Mouse (Mus musculus) hindbrain, embryonic 14.5 days (tissue): ENCODE data around the gene Dnajc22. TPM values are rescaled to one million over a fixed set of nuclear protein-coding genes. Genes with fewer than 3 reads are reported as not detected.

Experiments
- ATAC-seq: fragments of 200-750 bp; cut with Nextera tagmentation; 2 replicates; pipeline ENCODE4 v1.8.0; 2017; ENCODE audit warnings: moderate number of reproducible peaks, mild to moderate bottlenecking, moderate TSS enrichment, moderate library complexity; ENCODE audit not compliant: low FRiP score
- DNase-seq: peaks from one replicate; pipeline ENCODE4 v3.0.0-alpha.2; 2015; ENCODE audit warnings: low spot score
- H3K27ac ChIP-seq: fragments of 300-500 bp; sonication (generic); 2 replicates; pipeline ENCODE4 v1.5.1; 2014; ENCODE audit warnings: mild to moderate bottlenecking, moderate library complexity
- H3K27me3 ChIP-seq: fragments of 300-500 bp; sonication (generic); 2 replicates; pipeline ENCODE4 v1.6.1; 2014; ENCODE audit warnings: mild to moderate bottlenecking, low read length, mixed read lengths; ENCODE audit not compliant: control insufficient read depth, insufficient read depth
- H3K36me3 ChIP-seq: fragments of 300-500 bp; sonication (generic); replicated peaks from 2 replicates; pipeline ENCODE4 v1.6.1; 2014; ENCODE audit not compliant: control insufficient read depth, insufficient read depth
- H3K4me1 ChIP-seq: fragments of 300-500 bp; sonication (generic); replicated peaks from 2 replicates; pipeline ENCODE4 v1.6.1; 2014; ENCODE audit warnings: antibody characterized with exemption, low read length, mixed read lengths; ENCODE audit not compliant: control insufficient read depth, insufficient read depth
- H3K4me2 ChIP-seq: fragments of 300-500 bp; sonication (generic); replicated peaks from 2 replicates; pipeline ENCODE4 v1.6.1; 2014; ENCODE audit warnings: mild to moderate bottlenecking, moderate library complexity
- H3K4me3 ChIP-seq: fragments of 300-500 bp; sonication (generic); replicated peaks from 2 replicates; pipeline ENCODE4 v1.5.1; 2014; ENCODE audit warnings: mild to moderate bottlenecking, low read length
- H3K9ac ChIP-seq: fragments of 300-500 bp; sonication (generic); 2 replicates; pipeline ENCODE4 v1.6.1; 2014
- H3K9me3 ChIP-seq: fragments of 300-500 bp; sonication (generic); 2 replicates; pipeline ENCODE4 v1.6.1; 2016; ENCODE audit warnings: low read length; ENCODE audit not compliant: control insufficient read depth
- WGBS: fragments of 180-500 bp; shearing (Covaris S2); extraction: QIAGEN DNeasy Blood & Tissue Kit; methylation state at CpG from one replicate; pipeline ENCODE4 v1.1.7; 2014; 5-methylcytosine and 5-hydroxymethylcytosine counted together
- polyA plus RNA-seq: library from polyadenylated mRNA; unstranded; fragments of >200 nt; fragmentation: Nextera tagmentation; extraction: Ambion mirVana; gene quantifications from 2 replicates; pipeline ENCODE4 v1.2.1, GENCODE M21; 2014

The Dnajc22 gene
- polyA plus RNA-seq, 1 experiment from 2014 or later: 1.0 TPM

DNA sequence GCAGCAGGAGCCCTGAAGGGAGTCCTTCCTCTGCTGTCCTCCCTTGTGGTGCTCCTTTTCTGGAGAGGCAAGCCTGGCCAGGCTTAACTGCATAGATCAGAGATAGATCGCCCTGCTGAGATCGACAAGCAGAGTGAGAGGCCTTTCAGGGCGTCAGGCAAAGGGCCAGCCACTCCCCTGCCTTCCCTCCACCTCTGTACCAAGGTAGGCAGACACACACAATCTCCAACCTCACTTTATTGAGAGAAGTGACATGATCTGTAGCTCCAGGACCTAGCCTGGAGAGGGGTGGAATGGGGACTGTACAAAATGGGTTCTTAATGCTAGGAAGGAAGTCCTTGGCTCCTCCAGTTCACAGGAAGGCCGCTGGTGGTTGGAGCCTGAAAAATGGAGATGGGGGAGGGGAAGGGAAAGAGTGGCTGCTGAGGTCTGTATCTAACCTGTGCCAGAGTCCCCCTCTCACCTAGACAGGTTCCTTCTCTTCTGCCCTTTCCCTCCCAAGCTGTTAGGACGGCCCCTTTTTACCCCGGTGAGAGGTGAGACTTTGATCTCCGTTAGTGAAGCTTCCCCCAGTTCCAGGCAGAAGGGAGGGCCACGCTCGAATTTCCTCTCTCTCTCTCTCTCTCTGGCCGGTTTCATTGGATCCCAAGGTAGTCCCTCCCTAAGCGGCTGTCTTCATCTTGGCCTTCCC is 9.0 kb upstream of the Dnajc22 start:
- WGBS: 7% methylated on average over 11 of the region's 11 CpGs
- H3K27ac ChIP-seq: no peak overlapping the region
- ATAC-seq: no peak
- DNase-seq: no peak
- no peaks in the 10 kb centered on the region for H3K9me3 ChIP-seq
- H3K4me1 ChIP-seq: peaks cover 10% of the 10 kb centered on the region; the same call in 1 of the 2 replicates
- H3K36me3 ChIP-seq: no peaks in the 10 kb centered on the region
- no peak overlapping the region for H3K4me3 ChIP-seq
- H3K27me3 ChIP-seq: peaks cover 55% of the 10 kb centered on the region
- no peak overlapping the region; the same call in 1 of the 2 replicates for H3K4me2 ChIP-seq
- H3K9ac ChIP-seq: no peak overlapping the region

GRCm38 (mm10) chr15:99084618-99085017 is 8.4 kb upstream of the Dnajc22 start:
- ATAC-seq: no peak

DNA sequence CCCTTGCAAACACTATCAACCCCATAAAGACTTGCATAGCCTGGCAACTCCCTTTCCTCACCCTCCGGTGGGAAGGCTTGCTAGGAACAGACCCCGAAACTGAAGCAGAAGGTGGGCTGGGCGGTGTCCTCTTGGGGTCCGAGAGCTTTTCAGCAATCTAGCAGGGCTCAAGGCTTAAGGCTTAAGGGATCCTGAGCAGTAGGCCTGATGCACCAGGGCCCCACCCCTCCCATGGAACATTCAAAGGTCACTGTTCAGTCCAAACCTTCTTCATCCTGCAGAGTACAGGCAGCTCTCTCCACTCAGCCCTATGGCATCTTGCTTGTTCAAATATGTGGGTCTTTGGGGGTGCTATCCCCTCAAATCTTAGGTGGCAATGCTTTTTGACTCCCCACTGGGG is 7.0 kb upstream of the Dnajc22 start:
- 71% methylated on average over 4 of the region's 4 CpGs for WGBS
- DNase-seq: no peak
- H3K27me3 ChIP-seq: peaks cover 66% of the 10 kb centered on the region

More at GRCm38 (mm10) chr15:99084618-99085017, 8.4 kb upstream of the Dnajc22 start:
- no peak overlapping the region; the same call in 1 of the 2 replicates for H3K4me2 ChIP-seq
- peaks cover 62% of the 10 kb centered on the region for H3K27me3 ChIP-seq
- 9% methylated on average over 18 of the region's 19 CpGs for WGBS
- H3K27ac ChIP-seq: no peak overlapping the region
- H3K9ac ChIP-seq: no peak overlapping the region
- no peak overlapping the region for H3K4me3 ChIP-seq
- H3K36me3 ChIP-seq: no peaks in the 10 kb centered on the region
- peaks cover 13% of the 10 kb centered on the region; the same call in 1 of the 2 replicates for H3K4me1 ChIP-seq
- DNase-seq: no peak
- no peaks in the 10 kb centered on the region for H3K9me3 ChIP-seq

DNA sequence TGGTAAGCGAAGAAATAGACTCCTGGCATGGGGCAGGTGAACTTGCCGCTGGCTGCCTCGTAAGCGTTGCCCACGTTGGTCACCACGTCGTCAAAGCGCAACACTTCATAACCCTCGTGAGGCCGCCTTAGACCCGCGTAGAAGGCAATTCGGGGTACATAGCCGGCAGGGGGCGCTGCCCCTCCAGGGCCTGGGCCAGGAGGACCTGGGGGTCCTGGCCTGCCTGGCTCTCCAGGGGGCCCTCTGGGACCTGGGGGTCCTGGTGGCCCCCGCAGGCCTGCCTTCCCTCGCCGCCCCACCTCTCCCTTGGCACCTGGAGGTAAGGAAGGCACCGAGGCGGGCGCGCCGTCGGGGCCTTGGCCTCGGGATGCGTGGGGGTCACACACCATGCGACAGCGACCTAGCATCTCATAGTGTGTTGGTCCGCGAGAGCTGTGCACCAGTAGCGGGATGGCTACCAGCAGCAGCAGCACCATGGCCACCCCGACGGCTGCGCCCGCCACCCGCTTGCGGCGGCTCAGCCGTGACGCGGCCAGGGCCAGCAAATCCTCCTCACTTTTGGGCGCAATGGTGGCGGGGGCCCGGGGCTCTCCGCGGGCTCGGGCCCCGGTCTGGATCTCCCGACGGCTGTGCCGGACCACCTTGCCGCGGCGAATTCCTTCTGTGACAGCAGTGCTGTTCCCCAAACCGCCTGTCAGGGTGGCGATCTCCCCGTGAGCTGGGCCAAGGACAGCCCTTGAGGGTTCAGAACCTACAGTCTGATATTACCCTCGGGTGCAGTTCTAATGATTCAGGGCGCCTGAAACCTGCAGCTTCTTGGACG is 5.5 kb upstream of the Dnajc22 start, which contains the start of gene C1ql4:
Gene C1ql4, minus strand, starts transcription at position 565 of the 823 bp plus-strand sequence.
- Histone ChIP-seq H3K36me3 (no peaks in the 10 kb centered on the region), H3K9me3 (no peaks in the 10 kb centered on the region), H3K4me1 (peaks cover 13% of the 10 kb centered on the region; the same call in 1 of the 2 replicates), H3K27ac (no peak within 1 kb of the TSS), H3K27me3 (peaks cover 72% of the 10 kb centered on the region), H3K4me2 (peak within 1 kb of the TSS; percentile 46), H3K9ac (peak within 1 kb of the TSS; percentile 39; the same call in 1 of the 2 replicates), H3K4me3 (peak within 1 kb of the TSS; percentile 24)
- ATAC-seq (no peak), DNase-seq (no peak)
- 7% methylated on average over 60 of the region's 60 CpGs for WGBS

More for the DNA sequence above, 7.0 kb upstream of the Dnajc22 start:
- Histone ChIP-seq H3K9me3 (no peaks in the 10 kb centered on the region), H3K27ac (no peak overlapping the region), H3K36me3 (no peaks in the 10 kb centered on the region), H3K4me2 (peak overlapping the region; percentile 12; the same call in 1 of the 2 replicates), H3K4me1 (peaks cover 13% of the 10 kb centered on the region; the same call in 1 of the 2 replicates), H3K4me3 (no peak overlapping the region), H3K9ac (no peak overlapping the region)
- ATAC-seq: no peak

DNA sequence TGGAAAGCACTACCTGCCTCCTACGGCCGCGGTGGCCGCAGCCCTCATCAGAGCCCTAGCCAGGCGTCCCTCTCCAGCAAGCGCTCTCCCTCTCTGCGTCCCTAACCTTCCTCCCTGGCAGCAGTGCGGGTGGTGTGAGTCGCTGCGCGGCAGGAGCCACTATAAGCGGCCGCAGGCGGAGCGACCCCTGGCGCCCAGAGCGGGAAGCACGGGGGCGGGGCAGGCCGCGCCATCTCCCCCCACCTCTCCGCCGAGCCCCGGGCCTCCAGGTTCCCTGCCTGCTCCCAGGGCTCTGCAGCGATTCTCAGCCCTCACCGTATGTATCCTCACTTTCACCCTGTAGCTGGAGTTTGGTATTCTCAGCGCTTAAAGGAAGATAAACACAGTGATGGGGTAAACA is 4.7 kb upstream of the Dnajc22 start:
- Histone ChIP-seq H3K27me3 (peaks cover 75% of the 10 kb centered on the region), H3K4me2 (peak overlapping the region; percentile 46), H3K4me1 (peaks cover 17% of the 10 kb centered on the region), H3K9me3 (no peaks in the 10 kb centered on the region), H3K36me3 (no peaks in the 10 kb centered on the region), H3K4me3 (peak overlapping the region; percentile 24), H3K27ac (no peak overlapping the region), H3K9ac (peak overlapping the region; percentile 39; the same call in 1 of the 2 replicates)
- DNase-seq: peak; percentile 80
- under 1% methylated on average over 27 of the region's 27 CpGs for WGBS
- ATAC-seq: peak; percentile 64

DNA sequence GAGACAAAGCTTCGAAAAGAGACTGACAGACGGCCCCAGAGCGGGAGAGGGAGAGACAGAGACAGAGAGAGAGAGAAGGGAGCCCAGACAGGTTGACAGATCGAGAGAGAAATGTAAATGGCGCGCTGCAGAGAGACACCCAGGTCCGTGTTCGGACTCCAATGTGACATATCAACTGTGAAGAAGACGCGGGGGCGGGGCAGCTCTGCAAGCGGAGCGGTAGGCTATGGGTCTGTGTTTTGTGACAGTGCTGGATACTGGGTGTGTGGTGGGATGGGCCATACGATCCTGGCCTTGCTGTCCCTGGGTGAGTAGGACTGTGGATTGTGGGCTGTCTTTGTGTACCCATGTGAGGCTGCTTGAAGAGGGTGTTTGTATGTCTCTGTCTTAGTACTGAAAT is 3.9 kb upstream of the Dnajc22 start:
- 9% methylated on average over 14 of the region's 14 CpGs for WGBS
- H3K4me1 ChIP-seq: peaks cover 25% of the 10 kb centered on the region
- peak overlapping the region; percentile 46; the same call in 1 of the 2 replicates for H3K4me2 ChIP-seq
- H3K9ac ChIP-seq: 0 out of 2 replicates have a peak overlapping the region, but pooled peaks have one; percentile 39
- H3K27ac ChIP-seq: 0 out of 2 replicates have a peak overlapping the region, but pooled peaks have one; percentile 6
- no peak overlapping the region for H3K4me3 ChIP-seq
- H3K27me3 ChIP-seq: peaks cover 74% of the 10 kb centered on the region
- no peak for ATAC-seq
- no peak for DNase-seq
- H3K36me3 ChIP-seq: no peaks in the 10 kb centered on the region
- H3K9me3 ChIP-seq: no peaks in the 10 kb centered on the region

DNA sequence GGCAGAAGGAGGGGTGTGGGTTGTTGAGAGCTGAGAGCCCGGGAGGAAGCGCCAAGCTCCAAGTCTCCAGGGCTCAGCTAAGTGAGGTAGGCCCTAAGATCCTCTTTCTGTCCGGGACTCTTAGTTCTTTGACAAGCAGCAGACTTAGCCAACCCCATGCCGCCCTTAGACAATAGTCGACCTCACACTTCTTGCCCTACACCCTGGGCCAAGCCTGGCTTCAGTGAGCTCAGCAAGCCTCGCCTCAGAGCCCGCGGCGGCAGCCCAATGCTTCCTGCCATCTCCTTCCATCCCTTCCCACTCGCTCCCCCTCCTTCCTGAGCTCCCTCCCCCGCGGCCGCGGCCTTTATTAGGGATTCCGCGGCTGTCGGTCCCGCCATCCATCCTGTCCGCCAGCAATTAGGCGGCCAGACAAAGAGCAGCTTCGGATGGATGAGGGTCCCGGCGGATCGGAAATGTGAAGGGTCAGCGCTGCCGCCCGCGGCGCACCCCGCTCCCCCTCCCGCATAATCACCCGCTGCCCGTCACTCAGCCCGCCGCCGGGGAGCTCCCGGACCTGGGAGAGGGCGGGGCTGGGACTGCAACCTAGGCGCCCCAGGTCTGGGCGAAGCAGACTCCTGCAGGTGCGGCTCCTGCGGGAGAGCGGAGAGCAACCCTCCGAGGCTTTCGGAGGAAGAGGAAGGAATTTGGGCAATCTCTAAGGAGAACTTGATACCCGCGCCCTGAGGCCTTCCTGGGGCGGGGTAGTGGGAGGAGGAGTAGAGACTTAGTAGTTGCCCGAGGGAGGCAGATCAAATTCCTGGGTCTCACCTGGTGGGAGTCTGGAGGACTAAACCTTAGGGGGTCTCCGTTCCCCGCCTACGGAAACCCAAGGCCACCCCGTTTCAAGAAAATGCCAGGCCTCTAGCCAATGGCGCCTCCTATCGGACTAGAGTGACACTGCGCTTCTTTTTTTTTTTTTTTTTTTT is 605 bp downstream of the Dnajc22 start:
- H3K4me3 ChIP-seq: peak overlapping the region; percentile 42
- no peaks in the 10 kb centered on the region for H3K36me3 ChIP-seq
- H3K27me3 ChIP-seq: peaks cover 70% of the 10 kb centered on the region
- H3K4me2 ChIP-seq: peak overlapping the region; percentile 94
- ATAC-seq: peak; percentile 46
- H3K4me1 ChIP-seq: peaks cover 55% of the 10 kb centered on the region
- no peaks in the 10 kb centered on the region for H3K9me3 ChIP-seq
- H3K9ac ChIP-seq: peak overlapping the region; percentile 57
- WGBS: 1% methylated on average over 56 of the region's 56 CpGs
- DNase-seq: peak; percentile 67
- peak overlapping the region; percentile 63 for H3K27ac ChIP-seq

- H3K9me3 ChIP-seq: no peaks in the 10 kb centered on the region
- DNase-seq (peak; percentile 49), ATAC-seq (peak; percentile 32; the same call in 1 of the 2 replicates)
- no peak overlapping the region for H3K4me3 ChIP-seq
- no peak overlapping the region; the same call in 1 of the 2 replicates for H3K27ac ChIP-seq
- peaks cover 51% of the 10 kb centered on the region for H3K4me1 ChIP-seq
- H3K27me3 ChIP-seq: peaks cover 70% of the 10 kb centered on the region
- no peaks in the 10 kb centered on the region for H3K36me3 ChIP-seq
- peak overlapping the region; percentile 24; the same call in 1 of the 2 replicates for H3K4me2 ChIP-seq
- WGBS: 2% methylated on average over 27 of the region's 27 CpGs
- no peak overlapping the region for H3K9ac ChIP-seq
Observed at GRCm38 (mm10) chr15:99094631-99095270, 1.8 kb downstream of the Dnajc22 start.
